Mouse (Mus musculus) lung, postnatal 0 days (tissue): ENCODE measurements around the gene Tcea2.

ENCODE experiments used
- CTCF ChIP-seq: IDR thresholded peaks from 2 replicates; pipeline ENCODE4 v1.5.1; 2016; ENCODE audit warnings: antibody characterized with exemption, mild to moderate bottlenecking
- EP300 ChIP-seq: IDR thresholded peaks from 2 replicates; pipeline ENCODE4 v1.6.1; 2016; ENCODE audit warnings: antibody characterized with exemption, mild to moderate bottlenecking, control low read depth

DNA sequence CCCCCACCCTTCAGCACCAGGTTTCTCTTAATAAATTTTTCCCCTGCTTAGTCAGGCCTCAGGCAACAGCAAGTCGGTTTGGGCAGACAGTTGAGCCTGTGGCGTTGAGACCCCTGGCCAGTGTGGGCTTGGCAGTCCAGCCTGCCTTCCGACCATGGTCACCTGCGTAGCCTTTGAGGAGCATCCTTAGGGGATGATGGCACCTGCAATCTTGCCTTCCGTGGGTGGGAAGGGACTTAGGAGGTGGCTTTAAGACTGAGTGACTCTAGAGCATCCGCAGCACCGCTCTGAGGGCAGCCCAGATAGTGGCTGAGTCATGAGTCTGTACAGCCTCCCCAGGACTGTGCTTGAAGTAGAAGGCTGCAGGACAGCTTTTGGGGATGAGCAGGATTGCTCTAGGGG lies 607 bp downstream of the Tcea2 start:
- TF ChIP-seq CTCF, result no peak
- TF ChIP-seq EP300, result no peak
